Mouse (Mus musculus): ENCODE data around the gene Plekhh3. TPM values are rescaled to one million over a fixed set of nuclear protein-coding genes. Genes with fewer than 3 reads are reported as not detected.
A peak's percentile ranks its signal among the peaks of the same experiment; 100 is the strongest.
"Not testable (repeated sequence)": the region's sequence is repeated elsewhere in the genome, so short reads cannot be mapped to it uniquely, and the experiment has no call there.

Gene Plekhh3
- total RNA-seq, 2 experiments from 2014 or later, result not detected

DNA sequence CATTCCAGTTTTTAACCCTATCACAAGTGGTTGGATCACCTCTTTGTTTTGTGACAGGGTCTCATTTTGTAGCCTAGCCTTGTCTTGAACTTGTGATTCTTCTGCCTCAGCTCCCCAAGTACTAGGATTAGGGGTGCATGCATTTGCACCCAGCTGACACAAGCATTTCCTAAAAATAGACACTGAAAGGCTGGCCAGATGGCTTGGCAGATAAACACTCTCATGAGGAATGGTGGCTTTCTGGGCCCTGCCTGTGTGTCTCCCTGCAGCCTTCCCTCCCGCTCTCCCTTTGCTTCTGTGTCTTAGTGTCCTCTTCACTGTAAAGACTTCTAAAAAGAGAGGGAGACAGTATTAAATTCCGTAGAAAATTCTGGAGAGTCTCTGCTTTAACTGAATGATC, 40.0 kb downstream of the Plekhh3 start:
- no peak for ATAC-seq (replicated peaks; ENCODE audit: low FRiP score, poor library complexity, severe bottlenecking)

DNA sequence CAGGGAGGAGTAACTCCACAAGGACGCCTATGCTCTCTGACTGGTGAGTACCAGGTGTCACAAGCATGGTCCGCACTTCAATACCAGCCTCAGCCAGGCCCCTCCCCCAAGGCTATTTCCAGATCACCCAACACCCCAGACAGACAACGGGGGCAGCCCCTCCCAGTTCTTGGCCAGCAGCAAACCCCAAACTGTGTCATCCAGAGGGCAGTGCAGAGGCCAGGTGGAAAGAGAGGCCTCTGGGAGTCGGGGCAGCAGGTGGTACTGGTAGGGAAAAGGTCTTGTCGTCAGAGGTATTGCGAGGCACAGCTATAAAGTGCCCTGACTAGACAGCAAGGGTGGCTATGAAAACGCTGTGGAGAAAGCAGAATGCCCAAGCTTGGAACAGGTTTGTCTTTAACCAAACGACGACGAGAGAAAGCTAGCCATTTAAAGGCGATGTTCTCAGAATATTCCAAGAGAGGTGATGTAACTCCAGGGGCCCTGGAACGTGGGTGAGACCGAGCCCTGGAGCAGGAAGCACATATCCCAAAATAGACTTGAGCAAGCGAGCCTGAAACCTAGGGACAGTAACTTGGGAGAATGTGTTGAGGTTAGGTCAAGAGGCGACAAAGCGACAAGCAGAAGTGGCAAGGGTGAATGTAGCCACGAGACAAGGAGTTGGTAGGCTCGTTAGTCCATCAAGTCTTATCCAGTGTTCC, 40.9 kb downstream of the Plekhh3 start:
- no peak for ATAC-seq (replicated peaks; ENCODE audit: low FRiP score, poor library complexity, severe bottlenecking)

GRCm38 (mm10) chr11:101128996-101129577, 42.1 kb downstream of the Plekhh3 start:
- ATAC-seq (replicated peaks; ENCODE audit: low FRiP score, poor library complexity, severe bottlenecking), result no peak

- no peak for ATAC-seq (replicated peaks; ENCODE audit: low FRiP score, poor library complexity, severe bottlenecking)
These were observed 44.1 kb downstream of the Plekhh3 start for GRCm38 (mm10) chr11:101127075-101127474.

GRCm38 (mm10) chr11:101125008-101125407, 46.1 kb downstream of the Plekhh3 start:
- ATAC-seq (replicated peaks; ENCODE audit: low FRiP score, poor library complexity, severe bottlenecking), result not testable (repeated sequence)

DNA sequence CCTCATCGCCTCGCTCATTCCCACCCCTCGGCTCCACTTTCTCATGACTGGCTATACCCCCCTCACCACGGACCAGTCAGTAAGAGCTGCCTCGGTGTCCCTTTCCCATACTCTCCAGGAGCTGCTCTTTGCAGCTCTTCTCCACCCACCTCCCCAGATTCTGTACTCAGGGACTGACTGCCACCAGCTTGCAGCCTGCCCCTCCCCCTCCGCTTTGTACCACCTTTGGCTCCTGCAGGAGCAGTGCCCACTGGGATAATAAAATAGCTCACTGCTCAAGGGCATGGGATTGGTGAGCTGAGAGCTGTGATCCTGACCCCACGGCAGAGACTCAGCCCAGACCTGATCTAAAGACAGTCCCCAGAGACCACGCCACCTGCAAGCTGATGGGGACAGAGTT, 46.7 kb downstream of the Plekhh3 start:
- not testable (repeated sequence) for ATAC-seq (replicated peaks; ENCODE audit: low FRiP score, poor library complexity, severe bottlenecking)

GRCm38 (mm10) chr11:101120545-101121188, 50.5 kb downstream of the Plekhh3 start:
- peak; percentile 8 for ATAC-seq (replicated peaks; ENCODE audit: low FRiP score, poor library complexity, severe bottlenecking)

GRCm38 (mm10) chr11:101119761-101120544, 51.2 kb downstream of the Plekhh3 start, which contains the start of the genes Retreg3 and Tubg1:
Retreg3 (minus strand) TSS chr11:101119893.
Tubg1 (plus strand) TSS chr11:101119938.
- peak; percentile 88 for ATAC-seq (replicated peaks; ENCODE audit: low FRiP score, poor library complexity, severe bottlenecking)

DNA sequence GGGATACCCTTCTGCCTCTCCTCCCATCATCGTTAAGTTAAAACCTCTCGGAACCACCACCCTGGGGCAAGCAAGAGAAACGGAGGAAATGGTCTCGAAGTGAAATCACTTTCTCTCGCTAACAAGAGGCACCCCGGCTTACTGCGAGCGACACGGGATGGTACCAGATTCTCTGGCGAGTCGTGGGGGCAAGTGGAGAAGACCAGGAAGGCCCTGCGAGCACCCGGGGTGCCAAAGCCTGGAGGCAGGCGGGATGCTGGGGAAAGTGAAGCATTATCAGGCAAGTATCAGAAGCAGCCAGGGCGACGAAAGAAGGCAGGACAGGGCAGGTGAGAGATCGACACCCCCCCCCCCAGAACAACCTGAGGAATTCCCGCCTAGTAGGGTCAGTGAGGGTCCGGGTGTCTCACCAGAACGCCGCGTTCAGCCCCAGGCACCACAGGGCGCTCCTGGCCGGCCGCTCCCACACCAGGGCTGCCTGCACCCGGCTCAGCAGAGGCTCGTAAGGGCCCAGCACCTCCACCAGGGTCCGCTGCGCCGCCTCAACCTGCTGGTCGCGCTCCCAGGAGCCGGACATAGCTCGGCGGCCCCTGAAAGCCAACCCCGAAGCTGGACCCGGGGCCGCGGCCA, 51.9 kb downstream of the Plekhh3 start:
- peak; percentile 67 for ATAC-seq (replicated peaks; ENCODE audit: low FRiP score, poor library complexity, severe bottlenecking)

GRCm38 (mm10) chr11:101118105-101118504, 53.0 kb downstream of the Plekhh3 start:
- no peak for ATAC-seq (replicated peaks; ENCODE audit: low FRiP score, poor library complexity, severe bottlenecking)

DNA sequence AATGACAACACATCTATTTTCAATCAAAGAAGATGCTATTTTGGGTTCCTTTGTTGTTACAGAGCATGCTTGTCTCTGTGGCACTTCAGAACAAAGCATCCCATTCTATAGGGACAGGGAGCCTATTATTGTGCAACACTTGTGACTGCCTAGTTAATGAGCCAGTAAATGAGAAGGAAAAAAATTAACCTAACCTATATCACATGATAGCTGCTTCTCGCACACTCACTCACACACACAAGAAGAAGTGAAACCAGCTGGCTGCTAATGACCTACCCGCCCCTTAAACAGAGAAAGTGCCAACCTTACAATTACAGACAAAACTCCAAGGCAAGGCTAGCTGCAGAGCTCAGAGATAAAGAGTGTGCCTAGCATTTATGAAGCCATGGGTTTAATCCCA, 55.6 kb downstream of the Plekhh3 start:
- ATAC-seq (replicated peaks; ENCODE audit: low FRiP score, poor library complexity, severe bottlenecking), result no peak

Other genes with a start within 250 kb of the Plekhh3 start
- 31.0 and 31.4 TPM in 2 replicates for gene Stat3, start 231.8 kb downstream of the Plekhh3 start, total RNA-seq (2015; ENCODE audit: low replicate concordance)
- gene Stat3, start 231.8 kb downstream of the Plekhh3 start, total RNA-seq (2017; ENCODE audit: low replicate concordance), result 26.2 and 26.6 TPM in 2 replicates
- gene Cavin1, start 200.5 kb downstream of the Plekhh3 start, total RNA-seq (2015; ENCODE audit: low replicate concordance), result not detected in 2 replicates
- gene Cavin1, start 200.5 kb downstream of the Plekhh3 start, total RNA-seq (2017; ENCODE audit: low replicate concordance), result not detected in 2 replicates
- gene Atp6v0a1, start 161.9 kb downstream of the Plekhh3 start, total RNA-seq (2015; ENCODE audit: low replicate concordance), result 316 and 341 TPM in 2 replicates
- gene Atp6v0a1, start 161.9 kb downstream of the Plekhh3 start, total RNA-seq (2017; ENCODE audit: low replicate concordance), result 355 and 494 TPM in 2 replicates
- 2.2 and 3.8 TPM in 2 replicates for gene Naglu, start 101.3 kb downstream of the Plekhh3 start, total RNA-seq (2015; ENCODE audit: low replicate concordance)
- 4.5 and 9.9 TPM in 2 replicates for gene Naglu, start 101.3 kb downstream of the Plekhh3 start, total RNA-seq (2017; ENCODE audit: low replicate concordance)
- gene Hsd17b1, start 92.9 kb downstream of the Plekhh3 start, total RNA-seq (2015; ENCODE audit: low replicate concordance), result 2.2 TPM in 1 of 2 replicates, not detected in the other
- 0.26 TPM in 1 of 2 replicates, not detected in the other for gene Hsd17b1, start 92.9 kb downstream of the Plekhh3 start, total RNA-seq (2017; ENCODE audit: low replicate concordance)
- 2.5 and 3.8 TPM in 2 replicates for gene Coasy, start 88.8 kb downstream of the Plekhh3 start, total RNA-seq (2015; ENCODE audit: low replicate concordance)
- gene Coasy, start 88.8 kb downstream of the Plekhh3 start, total RNA-seq (2017; ENCODE audit: low replicate concordance), result 1.7 and 6.8 TPM in 2 replicates
- 36.0 and 43.6 TPM in 2 replicates for gene Mlx, start 84.1 kb downstream of the Plekhh3 start, total RNA-seq (2015; ENCODE audit: low replicate concordance)
- gene Mlx, start 84.1 kb downstream of the Plekhh3 start, total RNA-seq (2017; ENCODE audit: low replicate concordance), result 16.8 and 26.4 TPM in 2 replicates
- 5.9 and 7.9 TPM in 2 replicates for gene Psmc3ip, start 75.9 kb downstream of the Plekhh3 start, total RNA-seq (2015; ENCODE audit: low replicate concordance)
- gene Psmc3ip, start 75.9 kb downstream of the Plekhh3 start, total RNA-seq (2017; ENCODE audit: low replicate concordance), result 13.2 and 29.0 TPM in 2 replicates
- 24.5 and 25.6 TPM in 2 replicates for gene Retreg3, start 51.5 kb downstream of the Plekhh3 start, total RNA-seq (2015; ENCODE audit: low replicate concordance)
- gene Retreg3, start 51.5 kb downstream of the Plekhh3 start, total RNA-seq (2017; ENCODE audit: low replicate concordance), result 38.7 and 57.9 TPM in 2 replicates
- 29.3 and 38.2 TPM in 2 replicates for gene Tubg1, start 51.4 kb downstream of the Plekhh3 start, total RNA-seq (2015; ENCODE audit: low replicate concordance)
- gene Tubg1, start 51.4 kb downstream of the Plekhh3 start, total RNA-seq (2017; ENCODE audit: low replicate concordance), result 30.8 and 40.7 TPM in 2 replicates
- not detected in 2 replicates for gene Tubg2, start 15.4 kb downstream of the Plekhh3 start, total RNA-seq (2015; ENCODE audit: low replicate concordance)
- gene Tubg2, start 15.4 kb downstream of the Plekhh3 start, total RNA-seq (2017; ENCODE audit: low replicate concordance), result not detected in 2 replicates
- gene Cntnap1, start 828 bp downstream of the Plekhh3 start, total RNA-seq (2015; ENCODE audit: low replicate concordance), result not detected in 2 replicates
- gene Cntnap1, start 828 bp downstream of the Plekhh3 start, total RNA-seq (2017; ENCODE audit: low replicate concordance), result not detected in 2 replicates
- gene Ccr10, start 4.1 kb upstream of the Plekhh3 start, total RNA-seq (2015; ENCODE audit: low replicate concordance), result not detected in 2 replicates
- not detected in 2 replicates for gene Ccr10, start 4.1 kb upstream of the Plekhh3 start, total RNA-seq (2017; ENCODE audit: low replicate concordance)
- 32.3 and 58.4 TPM in 2 replicates for gene Ezh1, start 55.1 kb upstream of the Plekhh3 start, total RNA-seq (2015; ENCODE audit: low replicate concordance)
- 43.8 and 53.9 TPM in 2 replicates for gene Ezh1, start 55.1 kb upstream of the Plekhh3 start, total RNA-seq (2017; ENCODE audit: low replicate concordance)
- gene Ramp2, start 74.7 kb upstream of the Plekhh3 start, total RNA-seq (2015; ENCODE audit: low replicate concordance), result not detected in 2 replicates
- not detected in 2 replicates for gene Ramp2, start 74.7 kb upstream of the Plekhh3 start, total RNA-seq (2017; ENCODE audit: low replicate concordance)
- 133 and 142 TPM in 2 replicates for gene Vps25, start 82.4 kb upstream of the Plekhh3 start, total RNA-seq (2015; ENCODE audit: low replicate concordance)
- 27.3 and 31.7 TPM in 2 replicates for gene Vps25, start 82.4 kb upstream of the Plekhh3 start, total RNA-seq (2017; ENCODE audit: low replicate concordance)
- gene Wnk4, start 89.2 kb upstream of the Plekhh3 start, total RNA-seq (2015; ENCODE audit: low replicate concordance), result 0.72 and 5.9 TPM in 2 replicates
- 2.8 and 3.1 TPM in 2 replicates for gene Wnk4, start 89.2 kb upstream of the Plekhh3 start, total RNA-seq (2017; ENCODE audit: low replicate concordance)
- gene Cntd1, start 107.7 kb upstream of the Plekhh3 start, total RNA-seq (2015; ENCODE audit: low replicate concordance), result 5.8 and 10.1 TPM in 2 replicates
- 11.1 and 11.6 TPM in 2 replicates for gene Cntd1, start 107.7 kb upstream of the Plekhh3 start, total RNA-seq (2017; ENCODE audit: low replicate concordance)
- 19.8 and 33.1 TPM in 2 replicates for gene Coa3, start 107.8 kb upstream of the Plekhh3 start, total RNA-seq (2015; ENCODE audit: low replicate concordance)
- 5.3 and 16.2 TPM in 2 replicates for gene Coa3, start 107.8 kb upstream of the Plekhh3 start, total RNA-seq (2017; ENCODE audit: low replicate concordance)
- gene Becn1, start 130.9 kb upstream of the Plekhh3 start, total RNA-seq (2015; ENCODE audit: low replicate concordance), result 71.4 and 72.5 TPM in 2 replicates
- gene Becn1, start 130.9 kb upstream of the Plekhh3 start, total RNA-seq (2017; ENCODE audit: low replicate concordance), result 273 TPM in 2 replicates
- 425 and 456 TPM in 2 replicates for gene Psme3, start 144.9 kb upstream of the Plekhh3 start, total RNA-seq (2015; ENCODE audit: low replicate concordance)
- 261 and 313 TPM in 2 replicates for gene Psme3, start 144.9 kb upstream of the Plekhh3 start, total RNA-seq (2017; ENCODE audit: low replicate concordance)
- 25.2 and 38.6 TPM in 2 replicates for gene Aoc2, start 153.7 kb upstream of the Plekhh3 start, total RNA-seq (2015; ENCODE audit: low replicate concordance)
- 12.8 and 18.9 TPM in 2 replicates for gene Aoc2, start 153.7 kb upstream of the Plekhh3 start, total RNA-seq (2017; ENCODE audit: low replicate concordance)
- 2.5 TPM in 1 of 2 replicates, not detected in the other for gene Aoc3, start 159.3 kb upstream of the Plekhh3 start, total RNA-seq (2015; ENCODE audit: low replicate concordance)
- gene Aoc3, start 159.3 kb upstream of the Plekhh3 start, total RNA-seq (2017; ENCODE audit: low replicate concordance), result 0.51 TPM in 1 of 2 replicates, not detected in the other
- gene G6pc, start 196.2 kb upstream of the Plekhh3 start, total RNA-seq (2015; ENCODE audit: low replicate concordance), result not detected in 2 replicates
- not detected in 2 replicates for gene G6pc, start 196.2 kb upstream of the Plekhh3 start, total RNA-seq (2017; ENCODE audit: low replicate concordance)
- gene Aarsd1, start 246.3 kb upstream of the Plekhh3 start, total RNA-seq (2015; ENCODE audit: low replicate concordance), result 2.1 and 20.9 TPM in 2 replicates
- 13.1 and 27.7 TPM in 2 replicates for gene Aarsd1, start 246.3 kb upstream of the Plekhh3 start, total RNA-seq (2017; ENCODE audit: low replicate concordance)

Data from erythroid progenitor cell, adult 5-6 weeks (primary cell).